Mouse (Mus musculus) T-helper 17 cell (primary cell): Measurements from ENCODE around the gene Samt4.
"Not testable (repeated sequence)": the region's sequence is repeated elsewhere in the genome, so short reads cannot be mapped to it uniquely, and the experiment has no call there.

Experiments
- in situ Hi-C, 2 experiments: fragments of 300-600 bp; cut with MboI, MseI; formaldehyde crosslinking; loops; 1 replicate in 1 of 2; 2 replicates in 1 of 2; pipeline ENCODE4 v1.15.1; 2025; ENCODE audit warnings: high pct_unique_total_duplicates in 2 of 2

Samt4 gene

GRCm38 (mm10) chrX:154481702-154482101 lies at the start of gene Samt4:
Gene Samt4 (plus strand): TSS chrX:154482002.
- in situ Hi-C loops: no loop called here

- in situ Hi-C loops: not testable (repeated sequence)
Measured at GRCm38 (mm10) chrX:154443696-154444095, 38.1 kb upstream of the Samt4 start.

- in situ Hi-C loops: not testable (repeated sequence)
Measured at GRCm38 (mm10) chrX:154468386-154468785, 13.4 kb upstream of the Samt4 start.
